Mouse (Mus musculus): Measurements from ENCODE around the gene Gpd1. TPM values are rescaled to one million over a fixed set of nuclear protein-coding genes. Genes with fewer than 3 reads are reported as not detected.

Gene Gpd1
- 16.6 and 16.9 TPM in 2 replicates for polyA plus RNA-seq (2012; rRNA removed)

- Histone ChIP-seq H3K36me3 (ENCODE audit: control insufficient read depth, insufficient read depth, low read length) (no peaks in the 10 kb centered on the region), H3K27me3 (ENCODE audit: control insufficient read depth, insufficient read depth, low read length) (no peaks in the 10 kb centered on the region), H3K4me1 (ENCODE audit: control insufficient read depth, insufficient read depth, low read length) (peaks cover 6% of the 10 kb centered on the region), H3K4me3 (ENCODE audit: control insufficient read depth, low read depth, low read length) (peak within 1 kb of the TSS; percentile 48), H3K27ac (ENCODE audit: control insufficient read depth, insufficient read depth, low read depth, low read length) (peak within 1 kb of the TSS; percentile 7; the same call in 1 of the 2 replicates)
- peak; percentile 51 for TF ChIP-seq POLR2A (IDR thresholded peaks at IDR 0.05; ENCODE audit: control insufficient read depth, low read depth, low read length)
- no peak for TF ChIP-seq CTCF (IDR thresholded peaks at IDR 0.05; ENCODE audit: control insufficient read depth, insufficient read depth, insufficient replicate concordance, low read depth, low read length)
These were observed at the start of gene Gpd1 for GRCm38 (mm10) chr15:99717386-99718334. TSS of gene Gpd1 (plus strand) at chr15:99717515.

DNA sequence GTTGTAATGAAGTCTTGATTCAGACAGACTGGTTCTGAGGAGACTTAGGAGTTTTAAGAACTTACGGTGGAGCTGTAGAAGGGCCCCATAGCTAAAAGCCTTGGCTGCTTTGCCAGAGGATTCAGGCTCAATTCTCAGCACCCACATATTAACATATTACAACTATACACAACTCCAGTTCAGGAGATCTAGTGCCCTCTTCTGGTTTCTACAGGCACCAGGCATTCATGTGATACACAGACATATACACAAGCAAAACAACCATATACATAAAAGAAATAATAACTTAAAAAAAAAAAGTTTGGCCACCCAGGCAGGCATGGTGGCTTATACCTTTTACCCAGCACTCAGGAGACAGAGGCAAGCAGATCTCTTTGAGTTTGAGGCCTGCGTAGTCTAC lies 49.8 kb upstream of the Gpd1 start:
- H3K36me3 ChIP-seq (ENCODE audit: control insufficient read depth, insufficient read depth, low read length), result no peaks in the 10 kb centered on the region
- no peak overlapping the region for H3K27ac ChIP-seq (ENCODE audit: control insufficient read depth, insufficient read depth, low read depth, low read length)
- no peak overlapping the region for H3K4me3 ChIP-seq (ENCODE audit: control insufficient read depth, low read depth, low read length)
- H3K27me3 ChIP-seq (ENCODE audit: control insufficient read depth, insufficient read depth, low read length), result no peaks in the 10 kb centered on the region
- H3K4me1 ChIP-seq (ENCODE audit: control insufficient read depth, insufficient read depth, low read length), result peaks cover 21% of the 10 kb centered on the region
- TF ChIP-seq POLR2A (IDR thresholded peaks at IDR 0.05; ENCODE audit: control insufficient read depth, low read depth, low read length) (no peak), CTCF (IDR thresholded peaks at IDR 0.05; ENCODE audit: control insufficient read depth, insufficient read depth, insufficient replicate concordance, low read depth, low read length) (no peak)

DNA sequence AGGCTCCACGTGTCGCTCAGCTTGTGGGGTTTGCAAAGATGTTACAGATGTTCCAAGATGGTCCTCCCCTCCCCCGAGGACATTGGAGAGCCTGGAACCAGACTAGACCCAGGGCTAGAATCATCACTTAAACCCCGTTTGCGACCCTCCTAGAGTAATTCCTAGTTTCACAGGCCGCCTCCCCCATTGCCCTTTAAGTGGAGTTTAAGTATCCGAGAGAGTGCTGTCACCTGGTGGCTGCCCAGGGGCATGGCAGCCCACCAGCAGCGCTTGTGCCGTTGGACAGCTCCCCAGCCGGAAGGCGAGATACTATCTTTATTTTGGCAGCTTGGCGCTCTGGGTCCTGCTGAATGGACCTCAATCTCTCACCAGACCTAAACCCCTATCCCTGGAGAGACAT lies 48.4 kb upstream of the Gpd1 start:
- H3K4me1 ChIP-seq (ENCODE audit: control insufficient read depth, insufficient read depth, low read length), result peaks cover 20% of the 10 kb centered on the region
- H3K4me3 ChIP-seq (ENCODE audit: control insufficient read depth, low read depth, low read length), result no peak overlapping the region
- TF ChIP-seq POLR2A (IDR thresholded peaks at IDR 0.05; ENCODE audit: control insufficient read depth, low read depth, low read length) (no peak), CTCF (IDR thresholded peaks at IDR 0.05; ENCODE audit: control insufficient read depth, insufficient read depth, insufficient replicate concordance, low read depth, low read length) (peak; percentile 87)
- H3K27me3 ChIP-seq (ENCODE audit: control insufficient read depth, insufficient read depth, low read length), result no peaks in the 10 kb centered on the region
- H3K27ac ChIP-seq (ENCODE audit: control insufficient read depth, insufficient read depth, low read depth, low read length), result no peak overlapping the region
- H3K36me3 ChIP-seq (ENCODE audit: control insufficient read depth, insufficient read depth, low read length), result no peaks in the 10 kb centered on the region

GRCm38 (mm10) chr15:99669392-99669791 lies 47.9 kb upstream of the Gpd1 start:
- Histone ChIP-seq H3K27ac (ENCODE audit: control insufficient read depth, insufficient read depth, low read depth, low read length) (no peak overlapping the region), H3K4me3 (ENCODE audit: control insufficient read depth, low read depth, low read length) (no peak overlapping the region), H3K36me3 (ENCODE audit: control insufficient read depth, insufficient read depth, low read length) (no peaks in the 10 kb centered on the region), H3K27me3 (ENCODE audit: control insufficient read depth, insufficient read depth, low read length) (no peaks in the 10 kb centered on the region), H3K4me1 (ENCODE audit: control insufficient read depth, insufficient read depth, low read length) (peaks cover 16% of the 10 kb centered on the region)
- TF ChIP-seq CTCF (IDR thresholded peaks at IDR 0.05; ENCODE audit: control insufficient read depth, insufficient read depth, insufficient replicate concordance, low read depth, low read length) (no peak), POLR2A (IDR thresholded peaks at IDR 0.05; ENCODE audit: control insufficient read depth, low read depth, low read length) (no peak)

GRCm38 (mm10) chr15:99670154-99670821 lies 47.0 kb upstream of the Gpd1 start, which contains the start of gene Asic1:
TSS of gene Asic1 (plus strand) at chr15:99670368.
- peaks cover 10% of the 10 kb centered on the region for H3K4me1 ChIP-seq (ENCODE audit: control insufficient read depth, insufficient read depth, low read length)

DNA sequence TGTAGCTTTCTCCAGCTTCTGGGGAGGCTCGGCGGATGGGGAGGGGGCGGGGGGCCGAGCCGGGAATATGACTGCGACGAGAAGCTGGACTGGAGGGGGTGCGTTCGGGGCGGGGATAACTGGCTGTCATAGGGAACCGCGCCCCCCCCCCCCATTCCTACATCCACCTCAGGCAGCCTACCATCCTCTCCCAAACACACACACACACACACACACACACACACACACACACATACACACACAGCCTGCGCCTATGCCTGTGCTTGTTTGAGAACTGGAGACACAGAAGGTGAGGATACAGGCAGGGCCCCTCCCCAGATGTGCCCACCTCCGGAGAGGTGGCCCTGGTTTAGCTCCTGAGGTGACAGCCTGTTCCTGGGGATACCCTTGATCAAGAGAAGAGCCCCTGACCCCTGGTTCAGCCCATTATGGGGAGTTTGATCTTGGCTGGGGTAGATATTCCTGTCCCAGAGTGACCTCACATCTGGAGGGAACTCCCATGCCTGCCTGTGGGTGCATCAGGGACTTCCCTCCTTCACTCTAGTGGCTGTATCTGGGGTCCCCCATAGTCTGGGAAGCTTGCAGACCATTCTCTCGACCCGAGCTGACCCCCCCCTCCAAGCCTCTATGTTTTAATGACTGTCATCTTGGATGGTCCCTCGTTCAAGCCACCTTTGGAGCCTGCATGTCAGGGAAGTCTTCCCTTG lies 46.2 kb upstream of the Gpd1 start:
- Histone ChIP-seq H3K27ac (ENCODE audit: control insufficient read depth, insufficient read depth, low read depth, low read length) (no peak overlapping the region), H3K36me3 (ENCODE audit: control insufficient read depth, insufficient read depth, low read length) (no peaks in the 10 kb centered on the region), H3K27me3 (ENCODE audit: control insufficient read depth, insufficient read depth, low read length) (no peaks in the 10 kb centered on the region), H3K4me3 (ENCODE audit: control insufficient read depth, low read depth, low read length) (no peak overlapping the region; the same call in 1 of the 2 replicates), H3K4me1 (ENCODE audit: control insufficient read depth, insufficient read depth, low read length) (peaks cover 10% of the 10 kb centered on the region)
- TF ChIP-seq POLR2A (IDR thresholded peaks at IDR 0.05; ENCODE audit: control insufficient read depth, low read depth, low read length) (no peak), CTCF (IDR thresholded peaks at IDR 0.05; ENCODE audit: control insufficient read depth, insufficient read depth, insufficient replicate concordance, low read depth, low read length) (no peak)

More at GRCm38 (mm10) chr15:99670154-99670821, 47.0 kb upstream of the Gpd1 start, which contains the start of gene Asic1:
- Histone ChIP-seq H3K4me3 (ENCODE audit: control insufficient read depth, low read depth, low read length) (peak within 1 kb of the TSS; percentile 30), H3K36me3 (ENCODE audit: control insufficient read depth, insufficient read depth, low read length) (no peaks in the 10 kb centered on the region), H3K27ac (ENCODE audit: control insufficient read depth, insufficient read depth, low read depth, low read length) (no peak within 1 kb of the TSS), H3K27me3 (ENCODE audit: control insufficient read depth, insufficient read depth, low read length) (no peaks in the 10 kb centered on the region)
- TF ChIP-seq CTCF (IDR thresholded peaks at IDR 0.05; ENCODE audit: control insufficient read depth, insufficient read depth, insufficient replicate concordance, low read depth, low read length) (no peak), POLR2A (IDR thresholded peaks at IDR 0.05; ENCODE audit: control insufficient read depth, low read depth, low read length) (no peak)

Measured in testis, adult 2 months (tissue).